Mouse (Mus musculus) liver, embryonic 15.5 days (tissue): ENCODE results near the gene Wnt5a. TPM values are rescaled to one million over a fixed set of nuclear protein-coding genes. Genes with fewer than 3 reads are reported as not detected.

Source experiments
- ATAC-seq: fragments of 200-750 bp; cut with Nextera tagmentation; 2 replicates; pipeline ENCODE4 v1.8.0; 2017; ENCODE audit warnings: moderate number of reproducible peaks, mild to moderate bottlenecking, moderate library complexity; ENCODE audit not compliant: insufficient read depth
- H3K27ac ChIP-seq: fragments of 300-500 bp; sonication (generic); replicated peaks from 2 replicates; pipeline ENCODE4 v1.5.1; 2015; ENCODE audit warnings: mild to moderate bottlenecking, inconsistent platforms
- H3K27me3 ChIP-seq: fragments of 300-500 bp; sonication (generic); 2 replicates; pipeline ENCODE4 v1.6.1; 2015; ENCODE audit warnings: mild to moderate bottlenecking, inconsistent platforms
- H3K36me3 ChIP-seq: fragments of 300-500 bp; sonication (generic); replicated peaks from 2 replicates; pipeline ENCODE4 v1.6.1; 2015; ENCODE audit warnings: moderate library complexity, mild to moderate bottlenecking, inconsistent platforms
- H3K4me1 ChIP-seq: fragments of 300-500 bp; sonication (generic); replicated peaks from 2 replicates; pipeline ENCODE4 v1.6.1; 2015; ENCODE audit warnings: inconsistent platforms
- H3K4me2 ChIP-seq: fragments of 300-500 bp; sonication (generic); 2 replicates; pipeline ENCODE4 v1.6.1; 2015; ENCODE audit warnings: moderate library complexity, mild to moderate bottlenecking, inconsistent platforms
- H3K4me3 ChIP-seq: fragments of 300-500 bp; sonication (generic); replicated peaks from 2 replicates; pipeline ENCODE4 v1.5.1; 2015; ENCODE audit warnings: mild to moderate bottlenecking, inconsistent platforms
- H3K9ac ChIP-seq: fragments of 300-500 bp; sonication (generic); 2 replicates; pipeline ENCODE4 v1.6.1; 2015; ENCODE audit warnings: moderate library complexity, mild to moderate bottlenecking, inconsistent platforms
- H3K9me3 ChIP-seq: fragments of 300-500 bp; sonication (generic); replicated peaks from 2 replicates; pipeline ENCODE4 v1.6.1; 2016; ENCODE audit warnings: inconsistent platforms
- WGBS: fragments of 180-500 bp; shearing (Covaris S2); methylation state at CpG from one replicate; pipeline ENCODE4 v1.1.7; 2015; ENCODE audit warnings: mixed read lengths; ENCODE audit not compliant: insufficient replicate concordance; 5-methylcytosine and 5-hydroxymethylcytosine counted together
- polyA plus RNA-seq: library from polyadenylated mRNA; unstranded; fragments of >200 nt; fragmentation: Nextera tagmentation; extraction: Ambion mirVana; gene quantifications from 2 replicates; pipeline ENCODE4 v1.2.1, GENCODE M21; 2015

Wnt5a gene
- polyA plus RNA-seq, 1 experiment from 2014 or later: 0.33 TPM

GRCm38 (mm10) chr14:28528151-28528685 is 23.7 kb downstream of the Wnt5a start:
- Histone ChIP-seq H3K4me2 (no peak overlapping the region), H3K4me1 (no peaks in the 10 kb centered on the region), H3K36me3 (no peaks in the 10 kb centered on the region), H3K9ac (no peak overlapping the region), H3K27ac (no peak overlapping the region), H3K4me3 (no peak overlapping the region), H3K27me3 (no peaks in the 10 kb centered on the region), H3K9me3 (no peaks in the 10 kb centered on the region)
- ATAC-seq: no peak
- WGBS: 52% methylated on average over 2 of the region's 2 CpGs

DNA sequence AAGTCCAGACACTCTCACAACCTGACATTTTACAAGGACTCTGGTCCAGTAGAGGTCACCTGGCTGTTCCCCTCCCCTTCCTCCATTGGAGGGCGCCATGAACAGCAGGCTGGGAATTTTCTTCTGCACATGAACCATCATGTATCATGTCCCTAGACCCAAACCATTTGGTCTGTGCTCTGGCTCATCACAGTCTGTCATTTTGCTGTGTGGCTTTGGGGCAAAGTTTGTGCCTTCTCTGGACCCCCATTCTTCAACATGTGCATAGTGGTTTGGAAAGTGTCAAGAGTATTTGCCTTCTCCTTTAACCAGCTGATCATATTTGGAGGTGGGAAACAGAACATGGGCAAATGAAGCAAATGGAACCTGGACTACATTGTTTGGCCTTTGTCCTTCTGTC is 27.0 kb downstream of the Wnt5a start:
- Histone ChIP-seq H3K9ac (no peak overlapping the region), H3K4me2 (no peak overlapping the region), H3K36me3 (no peaks in the 10 kb centered on the region), H3K27ac (no peak overlapping the region), H3K9me3 (no peaks in the 10 kb centered on the region), H3K4me1 (no peaks in the 10 kb centered on the region), H3K4me3 (no peak overlapping the region), H3K27me3 (no peaks in the 10 kb centered on the region)
- no peak for ATAC-seq
- WGBS: 8% methylated on average over 1 of the region's 1 CpGs

DNA sequence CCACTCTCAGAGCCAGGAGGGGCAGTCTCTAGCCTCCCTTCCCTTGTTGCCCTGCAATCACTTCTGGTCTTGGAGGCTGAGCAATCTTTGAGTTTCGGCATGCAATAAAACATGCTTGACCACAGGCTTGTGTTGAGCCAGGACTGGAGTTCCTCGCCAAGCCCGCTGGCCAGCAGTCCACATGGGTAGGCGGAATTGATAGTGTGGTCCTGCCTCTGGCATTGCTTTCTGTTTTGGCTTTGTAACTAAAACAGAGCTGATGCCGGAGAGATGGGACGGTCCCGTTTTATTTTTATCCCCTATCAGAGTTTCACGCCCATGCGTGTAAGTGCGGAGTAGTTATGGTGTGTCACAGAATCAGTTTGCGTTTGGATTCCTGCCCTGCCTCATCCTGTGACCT is 28.4 kb downstream of the Wnt5a start:
- no peak for ATAC-seq
- Histone ChIP-seq H3K36me3 (no peaks in the 10 kb centered on the region), H3K4me2 (no peak overlapping the region), H3K4me3 (no peak overlapping the region), H3K9me3 (no peaks in the 10 kb centered on the region), H3K27me3 (no peaks in the 10 kb centered on the region), H3K4me1 (no peaks in the 10 kb centered on the region), H3K9ac (no peak overlapping the region), H3K27ac (no peak overlapping the region)
- WGBS: 82% methylated on average over 11 of the region's 11 CpGs

- H3K27ac ChIP-seq: no peak overlapping the region
- 47% methylated on average over 2 of the region's 2 CpGs for WGBS
- H3K9ac ChIP-seq: no peak overlapping the region
- no peaks in the 10 kb centered on the region for H3K9me3 ChIP-seq
- no peaks in the 10 kb centered on the region for H3K36me3 ChIP-seq
- no peaks in the 10 kb centered on the region for H3K4me1 ChIP-seq
- no peaks in the 10 kb centered on the region for H3K27me3 ChIP-seq
- no peak overlapping the region for H3K4me3 ChIP-seq
- no peak overlapping the region for H3K4me2 ChIP-seq
- ATAC-seq: no peak
Measured at GRCm38 (mm10) chr14:28533876-28534275, 29.3 kb downstream of the Wnt5a start.

DNA sequence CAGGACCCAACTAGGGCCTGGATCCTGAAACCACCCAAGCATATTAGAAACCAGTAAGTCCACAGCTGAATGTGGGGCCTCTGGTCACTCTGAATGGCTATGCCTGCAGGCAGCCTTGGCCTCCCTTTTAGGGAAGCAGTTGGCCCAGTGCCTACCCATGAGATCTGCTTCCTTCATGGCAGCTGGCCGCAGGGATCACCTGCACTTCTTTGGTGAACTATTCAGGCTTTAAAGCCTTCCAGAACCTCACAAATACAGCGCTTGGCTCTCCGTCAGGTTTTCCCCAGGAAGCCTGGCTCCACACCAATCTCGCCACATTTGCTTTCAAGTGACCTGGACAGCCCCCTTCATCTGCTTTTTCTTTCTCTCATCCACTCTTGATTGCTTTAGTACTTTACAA is 31.3 kb downstream of the Wnt5a start:
- Histone ChIP-seq H3K27ac (no peak overlapping the region), H3K4me1 (no peaks in the 10 kb centered on the region), H3K27me3 (no peaks in the 10 kb centered on the region), H3K36me3 (no peaks in the 10 kb centered on the region), H3K9me3 (no peaks in the 10 kb centered on the region), H3K4me3 (no peak overlapping the region), H3K4me2 (no peak overlapping the region), H3K9ac (no peak overlapping the region)
- ATAC-seq: no peak
- WGBS: 63% methylated on average over 4 of the region's 4 CpGs

- 60% methylated on average over 6 of the region's 6 CpGs for WGBS
- ATAC-seq: no peak
- H3K4me3 ChIP-seq: no peak overlapping the region
- no peaks in the 10 kb centered on the region for H3K9me3 ChIP-seq
- H3K27me3 ChIP-seq: no peaks in the 10 kb centered on the region
- no peaks in the 10 kb centered on the region for H3K4me1 ChIP-seq
- H3K4me2 ChIP-seq: no peak overlapping the region
- no peak overlapping the region for H3K9ac ChIP-seq
- no peak overlapping the region for H3K27ac ChIP-seq
- H3K36me3 ChIP-seq: no peaks in the 10 kb centered on the region
Measured at GRCm38 (mm10) chr14:28539577-28539976, 35.0 kb downstream of the Wnt5a start.

DNA sequence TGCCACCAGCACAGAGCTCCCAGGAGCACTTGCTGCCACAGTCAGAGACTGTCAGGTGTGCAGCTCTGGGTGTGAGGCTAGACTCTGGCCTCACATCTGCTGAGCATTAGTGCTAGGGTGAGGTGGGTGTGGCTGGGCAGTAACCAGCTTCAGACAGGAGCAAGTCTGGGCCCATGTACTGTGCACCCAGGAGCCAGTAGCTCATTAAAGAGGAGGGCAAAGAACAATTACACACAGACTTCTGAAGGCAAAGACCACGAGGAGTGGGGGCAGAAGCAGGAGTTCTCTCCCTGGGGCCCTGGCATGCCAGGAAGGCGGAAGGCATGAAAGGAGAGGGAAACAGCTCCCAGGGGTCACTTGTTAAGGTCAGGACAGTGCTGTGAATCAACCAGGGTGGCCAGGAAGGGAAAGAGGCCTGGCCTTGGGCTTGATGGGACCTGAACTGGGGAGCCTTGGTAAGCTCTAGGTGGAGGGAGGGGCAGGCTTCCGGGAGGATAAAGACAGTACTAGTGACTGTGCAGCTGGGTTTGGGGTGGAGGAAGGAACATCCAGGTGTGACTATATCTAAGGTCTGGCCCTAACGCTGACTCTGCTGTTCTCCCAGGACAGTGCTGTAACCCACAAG is 37.7 kb downstream of the Wnt5a start:
- no peak overlapping the region for H3K4me2 ChIP-seq
- no peaks in the 10 kb centered on the region for H3K9me3 ChIP-seq
- H3K4me3 ChIP-seq: no peak overlapping the region
- no peaks in the 10 kb centered on the region for H3K27me3 ChIP-seq
- 50% methylated on average over 4 of the region's 4 CpGs for WGBS
- no peaks in the 10 kb centered on the region for H3K36me3 ChIP-seq
- no peak overlapping the region for H3K9ac ChIP-seq
- H3K4me1 ChIP-seq: no peaks in the 10 kb centered on the region
- no peak for ATAC-seq
- H3K27ac ChIP-seq: no peak overlapping the region

GRCm38 (mm10) chr14:28561861-28562260 is 57.3 kb downstream of the Wnt5a start:
- Histone ChIP-seq H3K9ac (no peak overlapping the region), H3K27me3 (no peaks in the 10 kb centered on the region), H3K9me3 (no peaks in the 10 kb centered on the region), H3K4me2 (no peak overlapping the region), H3K4me1 (no peaks in the 10 kb centered on the region), H3K27ac (no peak overlapping the region), H3K4me3 (no peak overlapping the region), H3K36me3 (no peaks in the 10 kb centered on the region)
- 48% methylated on average over 6 of the region's 6 CpGs for WGBS
- ATAC-seq: no peak
